Mouse (Mus musculus): ENCODE data around the gene Becn1. TPM values are rescaled to one million over a fixed set of nuclear protein-coding genes. Genes with fewer than 3 reads are reported as not detected.

The Becn1 gene
- total RNA-seq, 2 experiments from 2014 or later = 204 to 230 TPM

DNA sequence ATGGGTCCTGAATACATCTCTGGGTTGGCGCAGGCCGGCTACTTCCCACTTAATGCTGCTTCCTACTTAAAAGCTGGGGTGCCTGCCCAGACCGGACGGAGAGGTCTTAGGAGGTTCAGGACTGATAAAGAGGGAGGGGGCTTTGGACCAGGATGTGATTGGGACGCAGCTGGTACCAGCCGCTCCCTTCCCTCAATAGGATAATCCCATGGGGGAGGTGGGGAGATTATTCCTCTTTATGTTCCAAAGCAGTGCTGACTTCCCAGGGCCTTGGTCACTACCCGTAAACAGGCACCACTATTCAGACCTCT, 55.4 kb downstream of the Becn1 start:
- no peak for DNase-seq (ENCODE audit: extremely low spot score in 1 of 2, low spot score in 1 of 2)

DNA sequence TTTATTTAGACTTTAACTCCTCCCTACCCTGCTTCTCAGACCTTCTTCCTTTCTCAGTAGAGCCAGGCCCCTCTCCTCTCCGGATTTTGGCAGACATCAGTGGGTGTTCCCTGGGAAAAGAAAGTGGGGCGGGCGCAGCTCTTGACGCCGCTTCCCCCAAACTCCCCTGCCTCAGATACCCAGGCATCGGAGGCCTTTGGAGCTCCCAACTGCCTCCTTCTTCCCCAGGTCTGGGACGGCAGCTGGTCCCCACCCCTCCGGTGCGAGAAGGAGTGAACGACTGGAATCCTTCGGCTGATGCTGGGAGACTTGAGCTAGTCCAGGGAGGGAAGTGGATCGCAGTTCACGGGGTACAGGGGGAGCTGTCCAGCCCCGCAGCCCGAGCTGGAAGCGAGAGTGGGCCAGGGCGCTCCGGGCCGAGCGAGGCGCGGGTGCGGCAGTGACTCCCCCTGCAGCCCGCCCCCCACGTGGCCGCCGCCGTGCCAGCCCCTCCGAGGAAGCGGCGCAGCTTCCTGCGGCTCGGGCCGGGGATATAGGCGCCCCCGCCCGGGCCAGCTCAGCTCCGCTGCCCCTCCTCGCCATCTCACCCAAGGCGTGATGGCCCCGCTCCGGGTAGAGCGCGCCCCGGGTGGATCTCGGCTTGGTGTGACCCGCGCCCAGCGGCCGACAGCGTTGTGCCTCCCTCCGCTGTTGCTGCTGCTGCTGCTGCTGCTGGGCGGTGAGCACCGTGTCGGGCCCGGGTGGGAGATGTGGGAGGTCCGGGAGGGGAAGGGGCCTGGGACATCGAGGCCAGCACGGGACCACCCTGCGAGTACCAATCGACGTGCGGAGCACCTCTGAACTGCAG, 56.0 kb downstream of the Becn1 start, which contains the start of gene Ramp2:
Ramp2 (plus strand) TSS at position 174 of the 847 bp plus-strand sequence.
- peak in 1 of 2 experiments; percentile 46 for DNase-seq (ENCODE audit: extremely low spot score in 1 of 2, low spot score in 1 of 2)

DNA sequence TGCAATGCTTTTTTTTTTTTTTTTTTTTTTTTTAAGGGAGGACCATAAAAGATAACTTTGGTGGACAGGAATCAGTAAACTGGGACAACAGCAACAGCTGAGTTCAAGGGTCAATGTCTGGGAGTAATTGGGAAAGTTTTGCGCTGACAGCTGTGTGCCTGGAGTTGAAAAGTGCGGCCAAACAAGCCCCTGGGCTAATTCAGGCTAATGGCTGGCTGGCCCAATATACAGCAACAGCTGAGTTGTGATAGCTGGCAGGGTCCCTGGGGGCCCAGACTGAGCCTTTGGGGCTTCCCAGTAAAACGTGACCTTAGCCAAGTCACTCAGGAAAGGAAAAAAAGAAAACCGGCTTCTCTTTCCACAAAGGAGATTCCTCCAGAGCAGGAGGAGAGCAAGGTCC, 57.0 kb downstream of the Becn1 start:
- no peak for DNase-seq (ENCODE audit: extremely low spot score in 1 of 2, low spot score in 1 of 2)

DNA sequence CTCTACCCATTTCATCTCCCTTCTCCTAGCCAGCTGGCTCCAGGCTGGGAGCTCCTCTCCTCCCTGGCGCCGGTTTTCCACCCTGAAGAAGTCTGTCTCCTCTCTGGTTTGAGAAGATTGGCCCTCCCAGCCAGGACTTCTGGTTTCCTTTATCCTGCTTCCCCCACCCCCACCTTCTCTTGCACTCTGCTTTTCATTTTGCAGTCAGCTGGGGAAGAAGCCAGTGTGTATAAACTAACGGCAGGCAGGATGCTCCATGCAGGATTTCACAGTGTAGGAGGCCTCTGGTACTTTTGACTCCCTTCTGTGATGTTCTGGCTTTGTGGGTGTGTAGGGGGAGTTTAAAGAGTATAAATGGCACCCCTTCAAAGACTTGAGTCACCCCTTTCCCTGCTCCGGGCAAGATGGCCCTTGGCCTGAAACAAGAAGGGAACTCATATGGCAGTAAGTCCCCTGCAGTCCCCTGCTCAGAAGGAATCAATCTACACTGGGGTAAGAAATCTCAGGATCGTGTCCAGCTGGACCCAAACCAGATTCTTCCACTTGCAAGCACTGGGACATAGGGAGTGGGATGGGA, 63.9 kb downstream of the Becn1 start:
- DNase-seq (ENCODE audit: extremely low spot score in 1 of 2, low spot score in 1 of 2) = peak in 1 of 2 experiments; percentile 29

DNA sequence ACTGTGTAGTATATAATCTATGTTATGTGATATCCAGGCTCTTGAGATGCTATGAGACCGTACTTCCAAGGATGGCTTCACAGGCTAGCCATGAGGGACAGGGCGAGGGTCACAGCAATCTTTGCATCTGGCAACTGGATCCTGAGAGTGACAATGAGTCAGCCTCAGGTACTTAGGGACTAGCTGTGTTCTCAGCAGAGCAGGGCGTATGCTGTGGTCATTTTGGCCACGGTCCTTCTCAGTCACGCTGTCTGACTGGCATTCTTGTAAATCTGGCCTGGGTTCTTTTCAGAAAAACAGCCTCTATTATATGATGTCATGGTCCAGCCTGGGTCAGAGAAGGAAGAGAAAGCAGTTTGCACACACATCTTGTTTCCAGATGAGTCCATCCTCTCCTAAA, 65.3 kb downstream of the Becn1 start:
- DNase-seq (ENCODE audit: extremely low spot score in 1 of 2, low spot score in 1 of 2) = no peak

Other genes starting within 250 kb of the Becn1 start
- gene Naglu, start 232.3 kb downstream of the Becn1 start, total RNA-seq (2021) = 10 to 100 TPM in 1 of 2 experiments, 1 to 10 TPM in 1; 9.2 to 10.8 TPM
- under 1 TPM; 0.63 to 0.94 TPM for gene Hsd17b1, start 223.9 kb downstream of the Becn1 start, total RNA-seq (2021)
- 10 to 100 TPM; 25.1 to 29.9 TPM for gene Coasy, start 219.7 kb downstream of the Becn1 start, total RNA-seq (2021)
- gene Mlx, start 215.0 kb downstream of the Becn1 start, total RNA-seq (2021) = 10 to 100 TPM; 45.1 to 45.6 TPM
- gene Psmc3ip, start 206.8 kb downstream of the Becn1 start, total RNA-seq (2021) = 1 to 10 TPM; 3.3 to 4.4 TPM
- gene Retreg3, start 182.4 kb downstream of the Becn1 start, total RNA-seq (2021) = 10 to 100 TPM; 57.3 to 62.6 TPM
- 10 to 100 TPM; 44.4 to 52.3 TPM for gene Tubg1, start 182.3 kb downstream of the Becn1 start, total RNA-seq (2021)
- 10 to 100 TPM; 44.9 to 47.8 TPM for gene Tubg2, start 146.4 kb downstream of the Becn1 start, total RNA-seq (2021)
- gene Cntnap1, start 131.8 kb downstream of the Becn1 start, total RNA-seq (2021) = 100 to 1,000 TPM; 158 to 169 TPM
- gene Plekhh3, start 130.9 kb downstream of the Becn1 start, total RNA-seq (2021) = 10 to 100 TPM; 13.2 to 14.3 TPM
- under 1 TPM; 0.21 to 0.25 TPM for gene Ccr10, start 126.8 kb downstream of the Becn1 start, total RNA-seq (2021)
- 10 to 100 TPM; 57.1 to 62.1 TPM for gene Ezh1, start 75.8 kb downstream of the Becn1 start, total RNA-seq (2021)
- gene Ramp2, start 56.3 kb downstream of the Becn1 start, total RNA-seq (2021) = 10 to 100 TPM; 50.2 to 72.5 TPM
- 10 to 100 TPM; 70.0 to 75.2 TPM for gene Vps25, start 48.6 kb downstream of the Becn1 start, total RNA-seq (2021)
- gene Wnk4, start 41.7 kb downstream of the Becn1 start, total RNA-seq (2021) = 1 to 10 TPM; 6.2 to 7.7 TPM
- gene Cntd1, start 23.3 kb downstream of the Becn1 start, total RNA-seq (2021) = under 1 TPM; 0.25 to 0.35 TPM
- 100 to 1,000 TPM in 1 of 2 experiments, 10 to 100 TPM in 1; 87.2 to 117 TPM for gene Coa3, start 23.2 kb downstream of the Becn1 start, total RNA-seq (2021)
- 100 to 1,000 TPM; 119 to 126 TPM for gene Psme3, start 13.9 kb upstream of the Becn1 start, total RNA-seq (2021)
- gene Aoc2, start 22.8 kb upstream of the Becn1 start, total RNA-seq (2021) = 1 to 10 TPM; 5.8 to 8.0 TPM
- gene Aoc3, start 28.3 kb upstream of the Becn1 start, total RNA-seq (2021) = under 1 TPM; 0.86 to 0.99 TPM
- not detected for gene G6pc, start 65.3 kb upstream of the Becn1 start, total RNA-seq (2021)
- 10 to 100 TPM; 43.9 to 48.9 TPM for gene Aarsd1, start 115.3 kb upstream of the Becn1 start, total RNA-seq (2021)
- gene Gm27029, start 122.5 kb upstream of the Becn1 start, total RNA-seq (2021) = 1 to 10 TPM; 4.5 to 6.5 TPM
- gene Rundc1, start 122.8 kb upstream of the Becn1 start, total RNA-seq (2021) = 10 to 100 TPM; 30.7 to 33.2 TPM
- 1 to 10 TPM; 1.3 to 1.4 TPM for gene Ptges3l, start 123.0 kb upstream of the Becn1 start, total RNA-seq (2021)
- 10 to 100 TPM; 50.0 to 52.5 TPM for gene Rpl27, start 140.0 kb upstream of the Becn1 start, total RNA-seq (2021)
- 1 to 10 TPM; 1.9 to 2.2 TPM for gene Ifi35, start 146.1 kb upstream of the Becn1 start, total RNA-seq (2021)
- 100 to 1,000 TPM; 145 to 159 TPM for gene Rnd2, start 162.7 kb upstream of the Becn1 start, total RNA-seq (2021)
- 10 to 100 TPM; 33.2 to 36.0 TPM for gene Vat1, start 163.9 kb upstream of the Becn1 start, total RNA-seq (2021)
- gene Brca1, start 249.7 kb upstream of the Becn1 start, total RNA-seq (2021) = 1 to 10 TPM in 1 of 2 experiments, under 1 TPM in 1; 0.94 to 1.1 TPM
- 100 to 1,000 TPM; 128 to 142 TPM for gene Nbr1, start 249.9 kb upstream of the Becn1 start, total RNA-seq (2021)

Measured in layer of hippocampus, postnatal 25 days (tissue).